Mouse (Mus musculus): ENCODE measurements at regions not wholly inside any gene's neighbourhood (a gene's known extent, or its start where the extent isn't known, plus 50 kb on each side); places are given as distances from the start of the nearest gene placed in this dataset.
A peak's percentile ranks its signal among the peaks of the same experiment; 100 is the strongest.

DNA sequence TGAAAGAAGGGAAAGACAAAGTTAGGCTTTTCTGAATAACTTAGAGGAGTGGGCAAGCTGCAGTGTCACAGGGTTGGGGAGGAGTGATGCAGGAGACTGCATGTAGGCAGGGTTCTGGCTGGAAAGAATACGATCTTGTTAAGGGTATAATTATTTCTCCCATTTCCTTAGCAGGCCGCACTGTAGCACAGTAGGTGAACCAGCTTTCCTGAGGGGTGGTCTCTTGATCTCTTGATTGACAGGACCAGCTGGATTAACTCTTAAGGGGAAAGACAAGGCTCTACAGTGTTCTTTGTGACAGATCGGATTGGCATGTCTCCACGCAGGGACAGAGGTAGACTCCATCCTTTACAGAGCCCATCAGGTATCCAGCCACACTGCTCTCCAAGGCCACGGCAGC is 54.5 kb upstream of the Meis1 start:
- DNase-seq (ENCODE audit: low spot score) = no peak

DNA sequence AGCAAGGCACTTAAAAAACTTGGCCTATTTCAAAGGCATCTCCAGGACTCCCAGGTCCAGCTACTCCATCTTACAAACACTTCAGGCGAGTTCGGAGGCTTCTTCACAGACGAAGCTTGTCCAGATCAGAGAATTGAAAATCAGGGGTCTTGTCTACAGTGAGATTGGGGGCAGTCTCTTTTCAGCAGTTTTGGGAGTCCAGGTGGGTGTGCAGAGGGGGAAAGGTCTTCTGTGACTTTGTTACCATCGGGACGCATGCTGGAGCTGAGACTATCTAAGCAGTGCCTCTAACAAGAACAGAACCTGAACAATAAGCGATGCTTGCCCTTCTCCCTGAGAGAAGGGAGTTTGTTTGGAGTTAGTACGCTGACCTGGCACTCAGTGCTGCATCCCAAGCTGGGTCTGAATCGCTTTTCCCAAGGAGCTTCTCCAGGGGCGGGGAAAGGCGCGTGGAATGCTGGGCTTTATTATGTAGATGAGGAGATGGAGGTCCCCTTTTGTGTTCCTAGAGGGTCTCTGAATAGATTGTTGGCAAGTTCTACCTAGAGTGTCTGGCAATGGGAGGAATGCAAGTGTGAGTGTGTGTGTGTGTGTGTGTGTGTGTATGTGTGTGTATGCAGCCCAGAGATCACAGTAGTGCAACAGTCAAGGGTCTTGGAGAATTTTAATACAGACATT is 55.2 kb upstream of the Meis1 start:
- peak; percentile 59 for DNase-seq (ENCODE audit: low spot score)

DNA sequence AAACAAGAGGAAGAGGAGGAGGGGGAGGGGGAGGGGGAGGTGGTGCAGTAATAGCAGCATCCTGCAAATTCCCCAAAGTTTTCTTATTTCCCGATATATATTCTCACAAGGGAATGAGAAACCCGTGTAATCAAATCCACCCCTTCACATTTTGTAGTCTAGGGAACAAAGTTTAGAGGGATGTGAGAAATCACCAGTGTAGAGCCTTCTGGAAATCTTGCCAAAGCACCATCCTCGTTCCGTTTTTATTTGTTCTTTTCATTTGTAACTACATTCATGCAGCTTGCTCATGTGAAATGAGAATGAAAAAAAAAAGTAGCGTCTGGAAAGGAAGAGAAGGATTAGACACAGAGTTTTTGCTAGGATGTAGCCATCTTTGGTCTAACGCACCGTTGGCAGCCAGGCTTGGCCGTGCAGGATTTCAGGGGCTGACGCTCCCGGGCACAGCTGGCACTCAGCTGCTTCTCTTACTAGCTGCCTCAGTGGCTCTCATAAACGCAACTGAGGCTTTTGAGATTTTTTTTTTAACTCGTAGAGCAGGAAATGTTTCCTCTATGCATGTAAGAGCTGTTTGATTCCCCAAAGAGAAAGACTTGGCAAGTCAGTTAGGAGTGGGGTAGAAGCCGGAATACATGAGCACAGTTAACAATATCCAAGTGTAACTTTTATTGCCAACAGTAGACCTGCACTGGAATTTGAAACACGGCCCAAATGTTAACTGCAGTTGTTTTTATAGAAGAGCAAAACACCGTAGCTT is 72.5 kb upstream of the Meis1 start:
- no peak for DNase-seq (ENCODE audit: low spot score)

DNA sequence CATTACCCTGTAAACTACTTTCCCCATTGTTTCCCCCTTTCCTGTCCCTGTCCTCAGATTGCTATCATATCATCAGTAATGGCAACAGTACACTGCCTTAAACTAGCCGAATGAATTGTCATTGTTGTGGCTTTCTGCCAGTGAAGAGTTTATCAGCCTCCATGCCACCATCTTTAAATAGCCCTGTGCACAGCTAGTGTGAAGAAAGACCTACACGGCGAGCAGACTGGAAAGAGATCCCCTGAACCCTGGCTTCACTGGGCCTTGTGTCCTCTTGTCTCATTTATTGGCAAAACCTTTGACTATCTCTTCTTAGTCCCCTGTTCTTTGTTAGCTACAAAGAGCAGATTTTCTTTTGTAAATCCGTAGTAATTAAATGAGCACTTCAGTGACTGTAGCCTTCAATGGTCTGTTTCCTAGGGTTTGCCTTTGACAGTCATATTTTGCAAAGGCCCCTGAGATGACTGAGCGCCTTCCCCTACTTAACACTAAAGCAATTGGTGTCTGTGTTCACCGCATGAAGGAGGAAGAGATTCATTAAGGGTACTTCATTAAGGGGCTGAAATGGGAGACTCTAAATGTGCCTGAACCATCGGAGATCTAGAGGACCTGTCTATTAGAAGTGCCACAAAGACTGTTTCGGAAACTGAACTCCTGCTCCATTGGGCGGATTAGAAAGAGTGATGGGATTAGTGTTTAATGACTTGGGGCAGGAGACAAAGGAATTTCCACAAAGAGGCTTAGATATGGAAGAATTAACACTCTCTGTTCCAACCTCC is 74.4 kb upstream of the Meis1 start:
- peak; percentile 49 for DNase-seq (ENCODE audit: low spot score)

DNA sequence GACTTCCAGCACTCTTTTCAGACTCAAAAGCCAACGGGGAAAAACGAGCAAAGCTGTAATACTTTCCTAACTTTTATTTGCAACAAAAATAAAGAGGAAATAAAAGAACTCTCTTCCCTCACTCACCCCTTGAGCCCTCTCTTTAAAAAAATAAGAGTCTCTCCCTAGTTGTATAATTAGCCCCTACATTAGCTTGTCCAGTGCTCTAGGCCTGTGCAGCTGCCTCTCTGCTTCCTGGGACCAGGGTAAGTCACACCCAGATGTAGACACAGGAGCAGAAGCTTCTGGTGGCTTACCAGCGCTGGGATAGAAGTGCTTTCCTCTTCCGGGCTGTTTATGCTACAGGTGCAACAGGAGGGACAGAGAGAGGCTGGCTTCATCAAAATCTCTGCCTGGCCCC is 75.0 kb upstream of the Meis1 start:
- DNase-seq (ENCODE audit: low spot score) = no peak

DNA sequence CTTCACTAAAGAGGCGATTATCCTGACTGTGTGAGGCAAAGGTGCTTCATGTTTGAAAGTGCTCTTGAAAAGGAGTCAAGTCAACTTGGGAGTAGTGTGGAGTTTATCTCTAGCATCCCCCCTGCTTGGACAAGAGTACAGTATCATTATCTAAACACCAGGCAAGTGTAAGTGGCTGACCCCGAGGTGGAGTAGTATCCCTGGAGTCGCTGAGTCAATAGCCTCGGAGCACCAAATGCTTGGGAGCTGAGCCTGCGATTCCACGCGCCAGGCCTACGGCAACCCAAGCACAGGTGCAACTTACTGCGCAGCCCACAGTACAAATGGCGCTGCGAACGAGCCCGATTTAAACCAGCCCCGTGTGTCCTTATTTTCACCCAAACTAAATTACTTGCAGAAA is 75.4 kb upstream of the Meis1 start:
- no peak for DNase-seq (ENCODE audit: low spot score)

DNA sequence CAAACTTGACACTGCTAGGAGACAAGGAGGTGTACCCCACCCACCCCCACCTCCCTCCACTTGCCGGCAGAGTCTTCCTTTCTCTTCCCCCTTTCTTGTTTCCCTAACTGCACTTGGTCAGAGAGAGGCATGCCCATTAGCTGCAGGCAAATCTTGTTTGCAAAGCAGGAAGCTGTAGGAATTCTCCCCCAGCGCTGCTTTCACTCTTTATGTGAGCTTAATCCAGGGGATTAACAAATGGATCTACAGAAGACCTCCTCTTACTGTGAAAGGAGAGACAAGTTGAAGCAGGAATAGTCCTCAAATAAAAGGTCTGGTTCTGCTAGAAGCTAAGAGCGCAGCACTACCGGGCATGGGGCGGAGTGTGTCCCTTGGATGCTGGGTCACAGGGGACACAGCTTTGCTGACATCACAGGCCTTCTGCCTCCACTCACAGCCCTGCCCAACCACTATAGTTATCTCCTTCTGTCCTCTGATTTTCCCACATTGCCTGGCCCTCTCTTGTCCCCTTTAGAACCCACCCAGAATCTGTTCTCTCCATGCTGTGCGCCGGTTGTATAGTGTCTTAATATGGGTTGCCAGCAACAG is 84.3 kb upstream of the Meis1 start:
- DNase-seq (ENCODE audit: low spot score) = no peak

DNA sequence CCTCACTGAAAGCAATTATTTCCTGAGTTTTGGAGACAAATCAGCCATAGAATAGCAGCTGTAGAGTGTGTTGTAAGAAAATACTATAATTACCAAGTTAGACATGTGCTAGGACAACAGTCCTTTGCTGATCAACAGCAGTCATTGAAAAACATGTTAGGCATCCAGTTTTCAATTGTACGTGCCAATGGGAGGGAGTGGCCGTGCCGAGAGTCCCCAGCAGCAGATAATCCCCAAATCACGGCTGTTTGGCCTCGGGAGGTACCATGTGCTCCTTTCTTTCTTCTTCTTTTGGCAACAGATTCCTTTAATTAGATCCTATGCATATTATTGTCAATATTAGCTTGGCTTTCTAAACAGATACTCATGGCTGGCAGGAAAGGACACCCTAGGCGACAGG is 88.4 kb upstream of the Meis1 start:
- DNase-seq (ENCODE audit: low spot score) = no peak

DNA sequence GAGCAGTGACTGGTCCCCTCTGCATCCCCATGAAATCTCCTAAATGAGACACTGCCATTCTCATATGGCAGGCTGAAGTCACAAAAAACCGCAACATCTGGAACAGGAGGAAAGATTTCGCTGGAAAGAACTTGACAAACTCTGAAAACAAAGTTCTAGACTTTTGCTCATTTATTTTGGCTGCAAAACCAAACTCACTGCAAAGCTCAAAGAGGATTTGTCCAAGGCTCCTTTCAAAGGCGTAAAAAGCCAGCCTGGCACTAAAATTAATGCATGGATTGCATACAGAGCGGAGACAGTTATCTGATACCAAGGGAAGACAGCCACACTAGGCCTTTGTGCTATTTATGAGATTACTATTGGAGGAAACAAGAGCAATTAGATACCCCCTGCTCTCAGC is 90.3 kb upstream of the Meis1 start:
- DNase-seq (ENCODE audit: low spot score) = no peak

DNA sequence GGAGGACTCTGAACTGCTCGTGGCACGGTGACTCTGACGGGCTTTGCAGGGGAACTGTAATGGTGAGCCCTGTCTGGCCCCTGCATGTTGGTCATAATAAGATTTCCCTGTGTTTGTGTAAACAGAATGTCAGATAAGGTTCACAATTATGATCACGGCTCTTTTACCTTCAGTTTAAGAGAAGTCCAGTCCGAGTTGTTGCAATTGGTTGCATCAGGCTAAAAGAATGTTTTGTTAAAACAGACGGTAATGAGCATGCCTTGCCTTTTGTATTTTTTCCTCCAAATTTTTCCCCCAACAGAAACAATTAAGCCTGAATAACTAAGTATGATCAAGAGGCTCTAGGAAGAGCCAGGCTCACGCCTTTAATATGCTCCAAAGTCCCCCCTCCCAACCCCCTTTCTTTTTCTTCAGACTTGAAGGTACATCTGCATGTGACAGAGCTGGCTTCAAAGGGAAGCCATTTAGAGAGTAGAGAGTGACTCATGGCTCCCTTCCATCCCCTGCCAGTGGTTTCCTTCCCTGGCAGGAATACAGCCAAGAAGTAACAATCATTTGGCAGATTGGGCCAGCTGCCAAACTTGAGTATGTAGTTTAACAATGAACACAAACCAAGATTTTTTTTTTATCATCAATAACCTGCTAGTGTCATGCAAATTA is 93.3 kb upstream of the Meis1 start:
- DNase-seq (ENCODE audit: low spot score) = no peak

DNA sequence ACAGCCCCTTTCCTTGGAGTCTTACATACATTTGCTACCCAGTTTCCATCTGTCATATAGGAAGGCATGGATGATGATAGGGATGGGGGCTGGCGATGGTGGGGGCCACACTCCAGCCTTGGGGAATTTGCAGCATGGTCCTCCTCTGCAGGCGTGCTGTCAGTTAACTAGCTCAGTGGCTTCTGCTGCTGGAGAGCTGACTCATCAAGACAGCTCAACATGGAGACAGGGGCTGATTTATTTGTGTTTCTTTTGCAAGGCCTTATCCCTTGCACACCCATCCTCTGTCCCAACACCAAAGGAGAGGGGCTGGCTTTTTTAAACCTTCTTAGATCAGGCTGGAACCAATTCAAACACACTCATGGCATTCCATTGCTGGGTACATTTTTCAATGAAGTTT is 98.3 kb upstream of the Meis1 start:
- DNase-seq (ENCODE audit: low spot score) = no peak

DNA sequence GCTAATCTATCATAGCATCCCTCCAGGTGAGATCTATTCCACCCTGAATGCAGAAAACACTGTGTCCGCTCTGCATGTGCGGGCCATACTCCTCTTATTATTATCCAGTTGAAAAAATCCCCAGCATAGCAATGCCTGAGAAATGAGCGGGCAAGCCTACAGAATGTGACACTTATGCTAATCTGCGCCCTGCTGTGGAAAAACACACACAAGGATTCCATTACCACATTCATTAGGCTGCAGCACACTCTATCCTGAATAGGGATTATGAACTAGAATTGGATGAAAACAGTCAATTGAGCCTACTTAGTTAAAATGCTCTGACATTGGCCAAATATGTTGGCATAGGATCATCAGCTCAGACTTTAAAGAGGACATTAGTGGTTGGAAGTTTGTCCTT is 99.5 kb upstream of the Meis1 start:
- peak; percentile 14 for DNase-seq (ENCODE audit: low spot score)

DNA sequence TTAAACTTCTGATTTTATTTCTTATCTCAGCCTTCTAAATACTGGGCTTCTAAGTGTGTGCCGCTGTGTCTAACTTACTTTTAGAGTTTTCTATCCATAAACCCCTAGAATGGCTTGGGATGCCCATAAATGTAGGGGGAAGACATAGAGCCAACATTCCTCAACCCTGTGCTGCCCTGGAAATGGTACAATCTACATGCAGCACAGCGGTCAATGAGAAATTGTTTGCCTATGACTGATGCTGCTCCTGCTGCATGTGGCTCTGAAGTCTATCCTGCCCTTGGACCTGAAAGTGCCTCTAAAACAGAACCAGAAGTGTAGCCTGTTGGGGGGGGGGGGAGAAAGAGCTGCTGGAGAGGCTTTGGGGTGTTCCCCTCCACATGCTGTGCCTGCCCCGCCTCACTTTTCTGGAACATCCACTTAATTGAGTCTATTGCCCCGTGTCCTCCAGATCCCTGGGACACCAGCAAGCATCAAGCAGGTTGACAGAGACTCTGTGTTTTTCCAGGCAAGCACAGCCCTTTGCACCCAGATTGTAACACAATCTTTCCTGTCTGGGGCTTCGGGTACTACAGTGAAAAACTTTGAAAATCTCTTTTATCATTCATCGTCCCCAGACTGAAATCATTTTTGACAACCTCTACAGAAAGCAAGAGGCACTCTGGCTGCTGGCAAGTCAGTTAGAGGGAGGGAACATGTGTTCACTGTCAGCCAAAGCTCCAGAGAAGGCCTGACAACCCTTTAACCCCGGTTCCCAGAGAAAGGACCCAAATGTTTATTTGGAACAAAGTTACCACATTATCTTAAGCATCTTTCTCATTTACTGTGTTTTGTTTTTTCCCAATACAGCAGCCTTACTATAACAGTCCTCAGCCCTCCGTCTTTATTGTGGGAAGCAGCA is 101.4 kb upstream of the Meis1 start:
- no peak for DNase-seq (ENCODE audit: low spot score)

DNA sequence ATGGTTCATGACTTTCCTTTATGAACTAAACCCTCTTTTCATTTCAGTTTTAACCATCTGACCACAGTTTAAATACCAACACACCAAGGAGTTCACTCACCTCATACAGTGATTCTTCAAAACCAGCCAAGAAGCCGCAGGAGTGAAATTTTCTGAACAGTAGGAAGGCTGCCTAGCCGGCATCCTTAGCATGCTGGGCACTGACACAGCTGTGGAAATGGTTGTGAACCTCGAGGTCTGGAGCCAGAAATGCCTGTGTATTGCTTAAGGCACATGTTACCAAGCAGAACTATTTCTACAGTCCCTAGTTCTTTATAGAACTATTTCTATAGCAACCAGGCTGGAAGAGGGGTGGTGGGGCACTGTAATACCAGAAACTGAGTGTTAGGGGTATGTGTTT is 102.1 kb upstream of the Meis1 start:
- DNase-seq (ENCODE audit: low spot score) = no peak

DNA sequence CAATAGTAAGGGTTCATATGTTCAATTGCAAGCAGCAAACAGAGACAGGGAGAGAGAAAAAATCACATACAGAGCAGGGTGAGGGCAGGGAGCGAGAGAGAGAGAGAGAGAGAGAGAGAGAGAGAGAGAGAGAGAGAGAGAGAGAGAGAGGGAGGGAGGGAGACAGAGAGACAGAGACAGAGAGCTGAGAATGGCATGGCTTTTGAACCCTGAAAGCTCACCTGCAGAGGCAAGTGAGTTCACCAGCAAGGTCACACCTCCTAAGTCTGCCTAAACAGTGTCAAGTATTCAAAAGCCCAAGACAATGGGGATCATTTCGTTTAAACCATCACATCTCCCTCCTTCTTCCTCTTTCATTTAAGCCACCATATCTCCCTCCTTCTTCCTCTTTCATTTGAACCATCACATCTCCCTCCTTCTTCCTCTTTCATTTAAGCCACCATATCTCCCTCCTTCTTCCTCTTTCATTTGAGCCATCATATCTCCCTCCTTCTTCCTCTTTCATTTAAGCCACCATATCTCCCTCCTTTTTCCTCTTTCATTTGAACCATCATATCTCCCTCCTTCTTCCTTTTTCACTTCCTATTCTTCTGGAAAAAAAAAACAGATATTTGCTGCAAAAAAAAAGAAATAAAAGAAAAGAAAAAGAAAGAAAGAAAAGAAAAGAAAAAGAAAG is 116.7 kb upstream of the Meis1 start:
- no peak for DNase-seq (ENCODE audit: low spot score)

DNA sequence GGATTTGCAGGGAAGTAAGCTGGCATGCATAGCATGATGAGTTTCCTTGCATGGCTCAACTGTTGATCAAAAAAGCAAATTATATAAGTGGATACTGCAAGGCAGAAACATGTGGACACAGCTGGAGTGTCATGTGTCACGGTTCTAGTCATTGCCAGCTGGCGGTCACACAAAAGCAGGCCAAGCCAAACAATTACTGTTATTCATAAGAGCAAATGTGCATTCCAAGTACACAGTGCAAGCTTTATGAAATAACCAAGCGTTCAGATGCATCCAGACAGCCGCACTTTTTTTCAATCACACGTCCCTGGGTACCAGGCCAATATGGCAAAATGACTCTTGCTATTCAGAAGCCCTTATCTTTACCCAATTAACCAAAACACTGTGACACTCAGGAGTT is 119.6 kb upstream of the Meis1 start:
- DNase-seq (ENCODE audit: low spot score) = peak; percentile 67

DNA sequence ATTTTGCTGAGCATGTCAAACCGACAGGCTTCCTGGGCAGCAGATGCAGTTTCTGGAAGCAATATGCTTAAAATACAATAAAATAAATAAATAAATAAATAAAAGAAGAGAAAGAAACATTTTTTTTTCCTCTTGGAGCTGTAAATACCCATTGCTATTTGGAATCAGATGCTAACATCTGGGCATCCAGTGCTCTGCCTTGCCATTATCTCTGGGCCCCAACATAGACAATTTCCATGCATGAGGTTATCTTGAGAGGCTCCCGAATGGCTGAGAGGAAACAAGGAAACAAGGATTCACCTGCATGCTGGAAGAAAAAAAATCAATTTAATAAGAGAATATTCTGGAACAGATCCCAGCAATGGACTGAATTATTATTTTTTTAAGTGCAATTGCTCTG is 120.0 kb upstream of the Meis1 start:
- no peak for DNase-seq (ENCODE audit: low spot score)

DNA sequence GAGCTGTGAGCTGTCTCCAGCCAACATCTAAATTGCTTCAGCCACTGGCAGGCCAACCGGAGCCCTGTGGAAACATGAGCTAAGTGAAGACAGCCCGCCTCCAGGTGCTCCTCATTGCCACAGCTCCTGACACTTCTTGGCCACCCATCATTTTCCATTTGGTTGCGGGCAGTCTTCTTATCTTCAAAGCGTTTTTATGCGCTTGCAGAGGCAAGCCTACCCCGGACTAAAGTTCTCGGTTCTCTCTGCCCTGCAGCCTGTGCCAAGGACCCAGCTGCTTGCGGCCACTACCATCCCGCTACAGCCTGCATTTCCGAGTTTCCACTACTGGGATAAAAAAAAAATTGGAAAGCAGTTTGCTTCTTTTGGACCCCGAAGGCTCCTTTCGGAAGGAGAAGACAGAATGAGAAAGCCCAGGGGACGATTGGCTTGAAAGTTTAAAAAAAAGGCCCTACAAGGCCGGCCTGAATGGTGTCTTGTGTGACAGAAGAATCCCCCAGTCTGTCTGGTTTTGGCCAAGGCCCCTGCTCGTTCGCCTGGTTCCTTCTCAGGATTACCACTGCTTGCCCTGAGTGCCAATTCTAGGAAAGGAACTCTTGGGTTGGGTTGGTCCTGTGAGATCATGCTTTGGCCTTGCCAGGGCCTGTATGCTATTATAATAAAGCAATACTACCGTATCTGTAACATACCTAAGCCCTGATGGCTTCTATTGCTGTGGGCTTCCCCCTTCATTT is 124.6 kb upstream of the Meis1 start:
- DNase-seq (ENCODE audit: low spot score) = no peak

DNA sequence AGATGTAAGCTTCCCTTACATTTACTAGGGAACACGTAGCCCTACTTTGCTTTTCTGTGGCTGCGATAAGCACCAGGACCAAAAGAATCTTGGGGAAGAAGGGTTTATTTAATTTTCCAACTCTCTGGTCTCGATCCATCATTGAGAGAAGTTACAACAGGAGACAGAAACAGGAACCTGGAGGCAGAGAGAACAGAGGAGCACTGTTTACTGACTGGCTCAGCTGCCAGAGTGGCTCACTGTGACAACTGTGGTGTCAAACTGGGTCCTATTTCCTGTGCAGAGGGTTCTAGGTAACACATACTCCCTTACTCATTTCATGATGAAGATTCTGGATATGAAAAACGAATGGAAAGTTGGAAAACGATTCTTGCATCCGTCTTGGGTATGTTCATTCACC is 125.7 kb upstream of the Meis1 start:
- DNase-seq (ENCODE audit: low spot score) = no peak

DNA sequence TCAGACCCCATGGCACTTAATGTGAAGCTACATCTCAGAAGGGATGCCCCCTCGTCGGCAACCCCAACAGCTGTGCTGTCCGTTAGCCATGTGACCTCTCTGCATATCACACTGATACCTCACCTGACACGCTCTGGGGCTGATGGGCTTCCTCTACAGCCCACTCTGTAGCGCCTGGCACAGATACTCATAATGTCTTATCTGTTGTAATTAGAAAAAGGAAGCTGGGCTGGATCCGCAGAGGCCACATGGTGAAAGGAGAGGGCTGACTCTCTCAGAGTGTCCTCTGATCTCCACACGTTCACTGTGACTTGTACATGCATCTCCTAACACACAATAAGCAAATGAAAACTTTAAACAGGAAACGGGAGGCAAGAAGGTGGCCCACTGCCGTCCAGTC is 126.5 kb upstream of the Meis1 start:
- DNase-seq (ENCODE audit: low spot score) = no peak
